Mouse (Mus musculus) right cerebral cortex, adult 18-20 months (tissue): ENCODE results near the gene Art3.
"Not testable (repeated sequence)": the region's sequence is repeated elsewhere in the genome, so short reads cannot be mapped to it uniquely, and the experiment has no call there.

Experiments used
- DNase-seq: peaks from one replicate; pipeline ENCODE4 v3.0.0; 2022; ENCODE audit warnings: mixed read lengths

The Art3 gene

DNA sequence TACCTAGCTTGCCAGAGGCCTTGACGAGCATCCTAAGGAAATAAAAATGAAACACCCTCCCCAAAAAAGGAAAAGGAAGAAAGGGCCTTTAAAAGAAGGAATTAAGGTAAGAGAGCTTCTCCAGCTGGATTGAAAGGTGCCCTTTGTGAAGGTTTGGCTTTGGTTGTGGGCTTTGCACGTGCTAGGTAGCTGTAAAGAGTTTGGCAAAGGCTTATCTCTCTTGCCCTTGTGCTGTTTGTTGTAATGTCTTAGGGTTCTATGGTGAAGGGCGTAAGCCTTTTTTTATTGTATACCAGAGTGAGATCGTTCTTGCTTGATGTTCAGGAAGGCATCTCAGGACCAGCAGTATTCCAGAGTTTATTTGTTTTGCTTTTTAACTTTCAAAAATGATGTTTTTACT lies 9.0 kb downstream of the Art3 start:
- DNase-seq, result no peak

DNA sequence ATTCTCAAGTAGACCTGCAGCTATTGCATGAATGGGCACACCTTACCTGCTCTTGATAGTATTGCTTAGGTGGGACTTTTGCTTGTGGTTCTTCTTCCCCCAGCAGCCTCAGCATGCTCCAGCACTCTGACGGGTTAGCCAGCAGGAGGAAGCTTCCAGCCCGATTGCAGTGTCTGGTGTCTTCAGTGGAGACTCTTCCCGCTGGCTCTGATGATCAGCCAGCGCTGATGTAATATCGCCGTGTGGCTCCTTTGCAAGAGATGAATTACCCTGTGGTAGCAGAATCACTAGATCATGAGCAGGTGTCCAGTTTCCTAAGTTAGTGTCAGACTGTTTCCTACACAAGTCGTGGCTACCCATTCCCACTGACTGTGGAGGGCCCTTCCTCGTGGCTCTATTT lies 13.4 kb downstream of the Art3 start:
- DNase-seq, result no peak

DNA sequence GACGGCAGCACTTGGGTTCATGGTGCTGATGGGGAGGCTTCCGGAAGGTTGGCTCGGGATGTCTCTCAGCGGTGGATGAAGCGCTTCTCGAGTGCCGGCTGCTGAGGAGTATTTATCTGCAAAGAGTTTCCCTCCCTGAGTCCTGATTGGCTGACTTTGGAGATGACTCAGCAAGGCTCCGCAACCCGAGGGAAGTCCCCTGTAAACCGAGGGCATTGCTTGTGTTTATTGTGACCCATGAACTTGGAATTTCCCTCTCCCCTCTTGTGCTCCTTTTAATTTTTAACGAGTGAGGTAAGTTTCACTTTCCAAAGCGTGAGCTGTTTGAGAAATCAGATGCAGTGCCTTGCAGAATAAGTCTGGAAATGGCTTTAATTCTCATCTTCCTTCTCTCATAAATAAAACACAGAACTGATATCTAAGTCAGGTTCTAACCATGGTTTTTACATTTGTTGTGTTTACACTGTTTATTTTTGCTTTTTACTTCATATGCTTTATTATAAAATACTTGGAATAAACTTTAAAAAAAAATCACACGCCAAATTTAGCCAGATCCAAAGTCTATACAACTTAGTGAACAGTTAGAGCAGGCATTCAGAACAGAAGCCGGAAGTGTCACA lies 17.3 kb downstream of the Art3 start, which contains the start of gene Cxcl10:
TSS of gene Cxcl10 (minus strand) at position 96 of the 620 bp plus-strand sequence.
- DNase-seq, result peak; percentile 38

DNA sequence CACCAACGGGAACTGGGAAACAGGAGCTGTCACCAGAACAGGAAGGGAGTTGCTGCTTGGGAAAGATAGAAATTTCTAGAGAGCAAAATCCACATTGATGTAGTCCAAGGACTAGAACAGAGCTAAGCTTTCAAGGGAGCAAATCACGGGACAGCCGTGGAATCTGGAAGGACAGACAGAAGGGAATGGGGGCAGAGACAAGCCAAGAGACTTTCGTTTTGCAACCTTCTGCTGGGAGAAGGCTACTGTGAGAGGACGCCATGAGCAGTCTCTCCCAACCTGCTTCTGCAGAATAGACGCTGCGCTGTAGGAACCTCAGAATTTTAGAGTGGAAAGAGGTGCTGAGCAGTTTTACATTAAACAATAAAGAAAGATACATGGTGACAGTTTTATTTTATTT lies 18.1 kb downstream of the Art3 start:
- DNase-seq, result no peak

DNA sequence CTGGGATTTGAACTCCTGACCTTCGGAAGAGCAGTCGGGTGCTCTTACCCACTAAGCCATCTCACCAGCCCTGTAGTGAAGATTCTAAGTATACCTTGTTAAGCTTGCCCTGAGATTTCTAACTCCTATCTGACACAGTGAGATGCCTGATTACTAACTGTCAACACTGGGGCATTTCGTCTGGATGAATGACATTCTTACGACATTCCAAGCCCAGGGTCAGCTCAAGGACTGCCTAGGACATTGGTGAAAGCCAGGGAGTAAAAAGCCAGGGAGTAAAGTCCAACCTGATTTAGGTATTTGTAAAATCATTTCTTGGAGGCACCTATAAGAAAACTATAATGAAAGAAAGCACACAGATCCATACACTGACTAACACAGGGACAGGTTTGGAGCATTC lies 21.1 kb downstream of the Art3 start:
- not testable (repeated sequence) for DNase-seq

DNA sequence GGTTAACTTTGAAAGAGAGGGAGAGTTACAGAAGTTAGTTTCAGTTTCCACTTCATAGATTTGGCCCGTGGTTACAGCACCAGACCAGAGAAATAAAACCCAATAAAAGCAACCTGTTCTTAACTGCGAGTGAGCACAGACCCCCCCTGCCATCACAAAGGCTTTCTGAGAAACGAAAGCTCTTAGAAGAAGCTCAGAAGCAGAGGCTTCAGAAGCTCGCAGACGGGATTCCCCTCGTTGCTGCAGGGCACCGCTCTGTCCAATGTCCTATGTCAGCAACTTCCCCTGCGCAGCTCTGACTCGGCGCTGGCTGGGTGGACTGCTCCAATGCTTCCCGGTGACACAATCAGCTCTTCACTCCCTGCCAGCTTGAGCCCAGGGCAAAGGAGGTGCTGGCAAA lies 21.9 kb downstream of the Art3 start:
- DNase-seq, result no peak

DNA sequence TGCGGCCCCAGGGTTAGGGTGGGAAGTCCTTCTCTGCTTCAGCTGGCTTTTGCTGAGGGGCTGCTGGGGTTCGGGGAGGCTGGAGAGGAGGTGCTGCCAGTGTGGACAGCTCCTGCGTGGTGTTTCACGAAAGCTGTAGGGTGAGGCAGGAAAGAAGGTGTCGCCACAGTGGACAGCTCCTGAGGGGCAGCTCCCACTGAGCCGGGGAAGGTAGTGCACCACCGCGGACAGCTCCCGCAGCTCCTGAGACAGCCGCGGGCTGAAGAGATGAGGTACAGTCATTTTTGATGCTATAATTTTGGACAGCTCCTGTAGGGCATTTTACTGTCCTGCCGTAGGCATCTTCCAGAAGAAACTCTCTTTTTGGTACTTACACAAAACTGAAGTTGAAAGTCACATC lies 26.4 kb downstream of the Art3 start:
- no peak for DNase-seq

DNA sequence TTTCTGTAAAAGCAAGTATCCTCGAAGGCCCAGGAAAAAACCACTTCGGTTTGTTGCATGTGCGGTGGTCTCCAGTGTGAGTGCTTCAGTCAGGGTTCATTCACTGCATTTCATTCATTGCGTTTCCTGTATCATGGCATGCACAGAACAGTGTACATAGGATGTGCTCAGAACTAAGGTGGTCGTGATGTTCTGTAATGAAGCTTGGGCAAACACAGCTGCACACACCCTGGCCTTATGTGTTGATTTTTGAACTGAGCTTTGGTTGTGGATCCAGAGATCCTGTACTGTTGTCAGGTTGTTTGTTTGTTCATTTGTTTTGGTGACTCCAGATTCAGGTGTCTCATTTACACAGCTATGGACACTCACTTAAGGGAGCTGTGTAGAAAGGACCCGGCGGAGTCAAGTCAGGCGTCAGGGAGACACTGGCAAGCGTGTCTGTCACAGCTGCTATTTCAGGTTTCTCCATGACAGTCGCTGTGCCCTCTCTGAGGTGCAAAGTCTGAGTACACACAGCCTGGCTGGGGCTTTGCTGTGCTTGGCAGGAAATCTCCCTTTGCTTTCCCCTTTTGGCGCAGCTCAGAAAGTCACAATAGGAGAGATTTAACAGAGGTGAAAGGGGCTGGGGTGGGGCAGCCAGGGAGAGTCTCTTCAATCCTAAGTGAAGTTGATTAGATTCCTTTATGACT lies 27.3 kb downstream of the Art3 start:
- DNase-seq, result no peak

DNA sequence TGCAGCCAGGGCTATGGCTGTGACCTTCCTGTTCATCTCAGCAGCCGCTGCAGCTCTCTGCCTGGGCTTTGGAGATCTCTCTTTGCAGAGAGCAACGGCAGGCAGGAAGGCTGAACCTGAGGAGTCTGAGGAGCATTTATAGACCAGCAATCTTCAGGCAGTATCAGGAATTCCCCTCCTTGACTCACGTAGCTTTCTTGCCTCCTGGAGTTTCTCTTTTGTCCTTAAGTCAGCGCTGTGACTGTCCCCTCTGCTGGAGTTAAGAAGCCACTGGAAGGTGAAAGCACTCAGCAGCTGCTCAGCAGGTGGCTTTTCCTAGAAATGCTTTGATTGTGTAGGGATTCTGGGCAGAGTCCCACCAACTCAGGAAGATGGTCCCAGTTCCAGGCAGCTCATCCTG lies 31.6 kb downstream of the Art3 start:
- DNase-seq, result no peak

DNA sequence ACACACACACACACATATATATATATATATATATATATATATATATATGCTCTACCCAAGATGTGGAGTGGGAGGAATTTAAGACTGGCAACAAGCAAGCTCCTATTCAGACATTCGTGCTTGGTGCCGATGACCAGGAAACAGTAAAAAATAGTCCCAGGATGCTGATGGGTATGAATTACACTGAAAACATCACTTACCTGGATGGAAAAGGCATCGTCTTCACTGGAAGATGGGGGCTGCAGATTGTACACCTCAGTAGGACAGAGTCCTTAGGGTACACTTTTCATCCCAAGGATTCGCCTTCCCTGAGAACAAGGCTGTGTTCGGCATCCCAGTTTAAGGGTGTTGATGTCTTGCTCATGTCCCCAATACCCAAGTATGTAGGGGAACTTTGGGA lies 32.4 kb downstream of the Art3 start:
- DNase-seq, result no peak

DNA sequence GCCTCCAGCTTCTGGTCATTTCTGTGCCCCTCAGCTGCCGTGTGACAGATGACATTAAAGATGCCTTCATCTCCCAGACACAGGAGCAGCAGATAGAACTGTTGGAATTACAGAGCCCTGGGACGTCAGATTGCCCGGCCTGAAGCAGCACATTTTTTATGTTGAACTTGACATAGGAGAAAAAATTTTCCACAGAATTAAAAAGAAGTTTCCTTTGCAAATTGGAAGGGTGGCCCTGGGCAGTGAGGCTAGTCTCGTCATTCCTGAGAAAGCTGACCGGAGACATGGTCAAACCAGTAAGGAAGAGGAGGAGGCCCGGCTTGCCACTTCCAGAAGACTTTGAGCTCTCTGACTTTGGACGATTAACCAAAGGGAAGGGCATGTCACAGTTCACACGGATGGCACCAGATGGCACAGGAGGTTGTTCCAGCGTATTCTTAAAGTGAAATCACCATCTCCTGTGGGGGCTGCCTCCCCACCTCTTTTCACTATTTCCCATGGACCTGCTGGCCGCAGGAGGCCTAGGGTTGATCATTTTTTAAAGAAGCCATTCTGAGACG lies 33.6 kb downstream of the Art3 start:
- DNase-seq, result no peak

DNA sequence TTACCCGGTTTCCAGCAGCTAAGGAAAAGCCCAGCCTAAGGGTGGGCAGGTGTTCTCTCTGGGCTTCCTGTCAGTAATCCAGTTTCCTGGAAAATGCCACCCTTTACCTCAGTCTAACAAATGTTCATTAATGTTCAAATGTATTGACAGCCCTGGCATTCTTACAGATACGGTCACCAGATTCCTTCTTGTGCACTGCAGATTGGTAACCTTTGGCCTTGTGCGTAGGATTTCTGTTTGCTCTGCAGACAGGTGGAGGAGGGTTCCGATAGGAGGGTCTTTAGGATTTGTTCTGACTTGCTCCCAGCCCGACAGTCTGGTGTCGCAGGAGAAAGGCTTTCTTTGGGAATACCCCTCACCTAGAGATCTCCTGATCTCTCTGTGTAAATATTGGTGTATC lies 34.9 kb downstream of the Art3 start:
- no peak for DNase-seq

DNA sequence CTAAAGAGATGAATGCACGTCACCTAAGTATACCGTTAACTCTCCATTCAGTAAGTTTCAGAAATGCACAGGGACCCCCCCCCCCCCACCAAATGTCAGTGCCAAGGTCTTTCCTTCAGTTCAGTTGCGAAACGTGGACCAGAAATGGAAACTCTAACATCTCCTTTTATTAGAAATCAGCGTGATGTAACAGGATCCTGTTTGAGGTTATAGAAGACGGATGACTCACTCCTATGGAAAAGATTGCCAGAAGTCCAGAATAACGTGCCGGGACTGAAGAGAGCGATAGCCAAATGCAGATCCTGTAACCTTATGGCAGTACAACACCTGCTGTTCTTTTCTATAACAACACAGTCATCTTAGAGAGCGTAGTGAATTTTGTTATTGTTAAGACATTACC lies 36.8 kb downstream of the Art3 start:
- no peak for DNase-seq

DNA sequence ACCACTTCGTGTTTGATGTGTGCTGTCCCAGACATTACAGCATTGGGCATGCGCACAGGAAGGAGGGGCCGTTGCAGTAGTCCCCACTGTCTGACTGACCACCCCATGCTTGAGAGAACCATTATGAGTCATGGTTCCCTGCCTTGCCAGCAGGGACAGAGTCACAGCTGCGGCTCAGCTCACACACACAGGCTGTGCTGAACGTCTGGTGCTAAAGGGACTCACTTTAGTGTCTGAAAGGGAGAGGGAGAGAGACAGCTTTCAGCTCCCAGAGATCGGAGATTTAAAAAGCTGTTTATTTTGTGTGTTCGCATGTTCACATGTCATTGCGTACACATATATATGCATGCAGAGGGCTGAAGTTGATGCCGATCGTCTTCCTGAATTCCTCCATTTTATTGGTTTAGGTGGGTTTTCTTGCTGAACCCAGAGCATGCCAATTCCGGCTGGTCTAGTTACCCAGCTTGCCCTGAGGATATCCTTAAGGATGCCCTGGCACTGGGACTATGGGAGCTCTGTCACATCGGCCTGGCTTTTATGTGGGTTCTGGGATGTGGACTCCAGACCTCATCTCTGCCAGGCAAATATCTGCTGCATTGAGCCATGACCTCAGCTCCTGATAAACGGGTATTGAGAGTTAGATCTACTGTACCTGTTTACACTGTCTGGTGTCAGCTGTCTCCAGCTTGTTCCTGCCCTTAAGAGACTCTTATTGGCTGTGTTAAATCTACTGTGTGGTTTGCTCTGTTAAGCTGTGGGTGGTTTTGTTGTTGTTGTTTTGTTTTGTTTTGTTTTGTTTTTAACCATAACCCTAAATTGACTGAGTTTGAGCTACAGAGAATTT lies 37.7 kb downstream of the Art3 start:
- DNase-seq, result peak; percentile 66

DNA sequence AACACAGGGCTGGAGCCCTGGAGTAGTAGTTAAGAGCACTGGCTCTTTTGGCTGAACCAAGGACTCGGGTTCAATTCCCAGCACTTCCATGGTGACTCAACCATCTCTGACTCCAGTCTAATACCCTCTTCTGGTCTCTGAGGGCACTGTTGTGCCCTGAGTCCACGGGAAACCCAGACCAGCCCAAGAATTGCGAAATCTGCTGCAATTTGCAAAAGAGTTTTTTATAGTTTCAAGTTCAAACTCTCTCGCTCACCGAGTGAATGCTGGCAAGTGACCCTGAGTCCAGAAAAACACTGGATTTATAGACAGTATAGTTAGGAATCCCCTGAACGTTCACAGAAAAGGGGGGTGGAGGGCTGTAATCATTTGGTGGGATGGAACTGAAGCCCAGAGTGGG lies 38.8 kb downstream of the Art3 start:
- DNase-seq, result no peak

DNA sequence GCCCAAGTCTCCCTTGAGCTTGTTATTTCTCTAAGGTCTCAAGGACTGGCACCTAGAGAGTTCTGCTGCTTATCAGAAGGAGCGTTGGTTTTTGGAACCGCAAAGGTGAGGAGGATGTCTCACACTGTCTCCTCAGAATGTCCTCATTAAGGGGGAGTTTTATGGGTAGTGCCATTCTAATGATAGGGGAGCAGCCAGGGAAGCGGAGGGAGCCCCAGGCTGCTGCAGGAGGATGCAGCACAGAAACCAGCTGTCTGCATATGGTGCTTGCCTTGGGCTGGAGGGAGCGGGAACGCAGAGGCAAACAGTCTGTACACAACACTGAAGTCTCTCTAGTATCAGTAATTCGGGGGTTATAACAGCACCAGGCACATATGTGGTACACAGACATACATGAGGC lies 39.3 kb downstream of the Art3 start:
- no peak for DNase-seq

DNA sequence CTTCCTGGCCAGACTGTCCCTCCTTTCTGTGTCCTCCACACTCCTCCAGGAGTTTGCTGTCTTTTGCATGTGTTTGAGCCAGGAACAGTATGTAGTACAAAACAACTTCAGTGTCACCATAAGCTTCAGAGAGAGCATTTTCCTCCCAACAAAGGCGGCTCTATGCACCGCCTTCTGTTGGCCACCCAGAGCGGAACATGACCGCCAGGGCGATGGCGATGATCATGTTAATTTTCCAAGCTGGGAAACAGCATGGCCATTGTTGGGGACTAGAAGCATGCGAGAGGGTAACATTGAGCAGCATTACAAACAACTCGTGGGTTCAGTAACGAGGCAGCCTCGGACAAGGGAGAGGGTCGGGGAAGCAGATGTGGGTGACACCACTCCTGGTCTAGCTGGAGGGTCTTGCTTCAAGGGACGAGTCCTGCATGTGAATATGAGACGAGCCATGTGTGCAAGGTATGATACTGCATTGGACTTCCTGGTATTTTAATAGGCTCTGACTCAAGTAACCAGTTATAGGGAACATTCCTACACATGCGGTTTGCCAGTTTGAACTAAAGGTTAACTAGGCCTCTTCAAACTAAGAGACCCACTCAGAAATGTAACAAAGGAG lies 39.8 kb downstream of the Art3 start:
- no peak for DNase-seq

DNA sequence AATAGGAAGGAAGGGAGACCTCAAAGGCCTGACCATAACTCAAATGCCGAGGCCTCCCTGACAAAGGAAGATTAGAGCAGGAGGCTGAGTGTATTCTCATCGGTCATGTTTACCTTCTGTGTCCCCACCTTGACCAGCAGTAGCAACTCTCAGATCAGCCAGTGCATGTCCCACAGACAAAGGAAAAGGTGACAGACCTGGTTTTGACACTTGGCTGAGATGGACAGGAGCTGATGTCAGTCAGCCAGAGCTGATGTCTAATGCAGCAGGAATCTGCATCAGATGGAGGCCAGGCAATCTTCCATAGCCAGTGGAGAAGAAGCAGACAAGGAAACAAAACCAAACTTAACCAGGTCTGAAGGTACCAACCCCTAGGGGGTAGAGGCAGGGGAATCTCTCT lies 41.0 kb downstream of the Art3 start:
- no peak for DNase-seq

DNA sequence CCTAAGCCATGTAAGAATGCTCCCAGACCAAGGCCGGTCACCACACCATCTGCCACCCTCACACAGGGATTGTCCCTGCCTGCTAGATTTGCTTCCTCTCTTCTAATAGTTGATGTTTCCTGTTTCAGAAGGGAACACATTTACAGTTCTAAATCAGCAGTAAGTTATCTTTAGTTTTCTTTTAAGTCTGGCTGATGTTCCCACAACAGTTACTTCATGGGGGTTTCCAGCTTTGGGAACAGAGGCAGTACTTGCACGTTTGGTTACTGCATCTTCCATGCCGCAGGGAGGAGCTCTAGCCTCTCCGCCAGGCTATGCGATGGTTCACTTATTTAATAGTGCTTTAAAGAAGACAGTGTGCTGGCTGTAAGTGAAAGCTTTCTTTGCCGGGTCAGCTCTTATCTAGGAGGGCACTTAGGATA lies 43.1 kb downstream of the Art3 start:
- no peak for DNase-seq

DNA sequence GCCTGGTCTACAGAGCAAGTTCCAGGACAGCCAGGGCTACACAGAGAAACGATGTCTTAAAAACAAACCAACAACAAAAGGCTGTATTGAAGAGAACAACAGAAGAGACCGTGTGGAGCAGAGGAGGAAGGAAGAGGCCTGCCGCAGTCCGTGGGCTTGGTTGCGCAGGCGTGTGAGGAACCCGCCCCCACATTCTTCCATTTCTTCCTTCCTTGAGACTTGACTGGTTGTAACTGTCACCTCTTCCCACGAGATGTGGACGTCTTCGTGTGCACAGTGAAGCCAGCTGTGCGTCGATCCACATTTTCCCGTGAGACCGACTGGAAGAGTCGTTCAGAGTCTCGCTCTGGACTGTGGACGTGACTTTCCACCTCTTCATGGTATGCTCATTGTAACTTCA lies 43.7 kb downstream of the Art3 start:
- DNase-seq, result no peak

DNA sequence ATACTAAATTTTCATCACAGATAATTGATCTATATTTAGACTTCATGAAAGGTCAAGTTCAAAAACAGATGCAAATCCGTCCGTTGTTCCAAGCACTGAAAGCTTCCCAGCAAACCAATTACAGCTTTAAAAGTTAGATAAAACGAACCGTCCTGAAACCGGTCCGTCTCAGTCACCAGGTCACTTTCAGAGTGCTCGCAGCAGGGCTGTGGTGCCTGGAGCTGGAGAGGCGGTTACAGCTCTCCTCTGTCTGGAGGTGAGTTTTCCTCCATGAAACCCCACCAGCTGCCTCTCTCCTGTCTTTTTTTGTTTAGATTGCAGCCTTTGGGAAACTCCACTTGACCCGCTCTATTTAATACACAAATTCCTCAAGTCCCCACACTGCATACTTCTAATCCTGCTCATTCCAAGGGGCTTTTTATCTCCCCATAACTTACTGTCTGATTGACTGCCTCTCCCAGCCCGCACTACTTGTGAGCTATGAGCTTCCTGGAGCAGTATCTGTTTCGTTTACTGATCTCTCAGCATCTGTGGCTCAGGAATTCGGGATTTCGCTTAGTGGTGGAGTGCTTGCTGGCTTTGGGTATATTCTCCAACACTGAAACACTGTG lies 45.3 kb downstream of the Art3 start:
- no peak for DNase-seq

DNA sequence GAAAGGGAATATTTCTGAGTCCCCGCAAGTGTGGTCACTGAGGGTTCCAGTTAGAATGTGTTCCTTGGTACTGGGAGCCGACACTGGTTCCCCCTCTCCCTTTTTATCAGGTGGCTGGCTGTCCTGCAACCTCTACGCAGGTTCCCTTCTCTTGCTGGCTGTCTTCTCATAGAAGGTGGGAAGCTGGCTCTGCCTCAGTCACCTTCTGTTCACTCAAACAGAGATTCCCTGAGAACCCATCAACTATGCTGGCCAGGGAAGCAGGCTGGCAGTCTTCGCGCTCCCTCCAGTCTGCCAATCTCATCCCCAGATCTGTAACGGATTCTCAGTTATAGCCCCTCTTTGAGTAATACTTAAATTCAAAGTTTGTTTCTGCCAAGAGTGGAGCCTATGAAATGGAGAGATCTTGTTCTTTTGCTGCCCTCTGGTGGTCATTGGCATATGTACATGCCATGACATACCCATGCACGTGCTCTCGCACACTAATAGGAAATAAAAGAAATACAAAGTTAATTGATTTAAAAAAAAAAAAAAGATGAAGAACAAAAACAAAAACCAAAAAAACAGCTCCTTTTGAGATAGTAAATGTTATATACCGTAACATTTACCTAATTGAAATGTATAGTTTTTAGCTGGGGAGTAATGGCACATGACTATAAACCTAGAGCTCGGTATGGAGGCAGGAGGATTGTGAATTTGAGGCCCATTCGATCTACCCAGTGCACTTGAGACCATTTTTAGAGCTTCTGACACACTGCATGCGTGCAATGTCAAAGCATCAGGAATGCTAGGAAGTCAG lies 50.1 kb downstream of the Art3 start:
- DNase-seq, result peak; percentile 72
